Mouse (Mus musculus) hindbrain, embryonic 11.5 days (tissue): ENCODE measurements around the gene Map4k5. TPM values are rescaled to one million over a fixed set of nuclear protein-coding genes. Genes with fewer than 3 reads are reported as not detected.

ENCODE experiments used
- ATAC-seq: fragments of 200-750 bp; cut with Nextera tagmentation; 2 replicates; pipeline ENCODE4 v1.8.0; 2017; ENCODE audit warnings: mild to moderate bottlenecking, moderate TSS enrichment, moderate library complexity; ENCODE audit not compliant: low FRiP score
- DNase-seq: peaks from one replicate; pipeline ENCODE4 v3.0.0-alpha.2; 2015; ENCODE audit warnings: low spot score
- H3K27ac ChIP-seq: fragments of 300-500 bp; sonication (generic); 2 replicates; pipeline ENCODE4 v1.5.1; 2014; ENCODE audit warnings: mild to moderate bottlenecking, low read depth, low read length
- H3K27me3 ChIP-seq: fragments of 300-500 bp; sonication (generic); 2 replicates; pipeline ENCODE4 v1.6.1; 2014; ENCODE audit warnings: mild to moderate bottlenecking, low read length, moderate library complexity, mixed read lengths; ENCODE audit not compliant: control insufficient read depth, insufficient read depth
- H3K36me3 ChIP-seq: fragments of 300-500 bp; sonication (generic); 2 replicates; pipeline ENCODE4 v1.6.1; 2014; ENCODE audit warnings: mild to moderate bottlenecking, low read length, moderate library complexity, mixed read lengths; ENCODE audit not compliant: control insufficient read depth, insufficient read depth
- H3K4me1 ChIP-seq: fragments of 300-500 bp; sonication (generic); replicated peaks from 2 replicates; pipeline ENCODE4 v1.6.1; 2014; ENCODE audit warnings: low read length, mixed read lengths; ENCODE audit not compliant: control insufficient read depth, insufficient read depth
- H3K4me2 ChIP-seq: fragments of 300-500 bp; sonication (generic); replicated peaks from 2 replicates; pipeline ENCODE4 v1.6.1; 2014; ENCODE audit warnings: mild to moderate bottlenecking, low read depth, low read length
- H3K4me3 ChIP-seq: fragments of 300-500 bp; sonication (generic); 2 replicates; pipeline ENCODE4 v1.5.1; 2014; ENCODE audit warnings: low read depth, low read length
- H3K9ac ChIP-seq: fragments of 300-500 bp; sonication (generic); 2 replicates; pipeline ENCODE4 v1.6.1; 2014; ENCODE audit warnings: low read depth, low read length
- H3K9me3 ChIP-seq: fragments of 300-500 bp; sonication (generic); 2 replicates; pipeline ENCODE4 v1.6.1; 2016; ENCODE audit warnings: low read length; ENCODE audit not compliant: control insufficient read depth
- WGBS: fragments of 180-500 bp; shearing (Covaris S2); extraction: QIAGEN DNeasy Blood & Tissue Kit; methylation state at CpG from one replicate; pipeline ENCODE4 v1.1.7; 2014; 5-methylcytosine and 5-hydroxymethylcytosine counted together
- polyA plus RNA-seq: library from polyadenylated mRNA; unstranded; fragments of >200 nt; fragmentation: Nextera tagmentation; extraction: Ambion mirVana; gene quantifications from 2 replicates; pipeline ENCODE4 v1.2.1, GENCODE M21; 2014

Gene Map4k5
- polyA plus RNA-seq, 1 experiment from 2014 or later, result 38.4 TPM

GRCm38 (mm10) chr12:69790530-69791505 is 102.2 kb downstream of the Map4k5 start, which contains the start of gene Cdkl1:
Cdkl1 (minus strand) TSS chr12:69791267.
- Histone ChIP-seq H3K27me3 (peaks cover 2% of the 10 kb centered on the region; the same call in 1 of the 2 replicates), H3K4me2 (peak within 1 kb of the TSS; percentile 98), H3K4me1 (no peaks in the 10 kb centered on the region), H3K9ac (peak within 1 kb of the TSS; percentile 58), H3K36me3 (no peaks in the 10 kb centered on the region), H3K4me3 (peak within 1 kb of the TSS; percentile 47), H3K9me3 (no peaks in the 10 kb centered on the region), H3K27ac (no peak within 1 kb of the TSS)
- DNase-seq (peak; percentile 72), ATAC-seq (peak; percentile 85)
- WGBS, result 2% methylated on average over 45 of the region's 45 CpGs

- H3K36me3 ChIP-seq, result no peaks in the 10 kb centered on the region
- no peak overlapping the region for H3K27ac ChIP-seq
- H3K4me3 ChIP-seq, result peak overlapping the region; percentile 47
- 35% methylated on average over 27 of the region's 27 CpGs for WGBS
- peak overlapping the region; percentile 98 for H3K4me2 ChIP-seq
- H3K9me3 ChIP-seq, result no peaks in the 10 kb centered on the region
- no peaks in the 10 kb centered on the region for H3K4me1 ChIP-seq
- peak overlapping the region; percentile 58 for H3K9ac ChIP-seq
- no peak for DNase-seq
- peak; percentile 49; the same call in 1 of the 2 replicates for ATAC-seq
- peaks cover 2% of the 10 kb centered on the region; the same call in 1 of the 2 replicates for H3K27me3 ChIP-seq
These were observed 103.1 kb downstream of the Map4k5 start for GRCm38 (mm10) chr12:69789766-69790529.

- ATAC-seq, result no peak
These were observed 104.6 kb downstream of the Map4k5 start for GRCm38 (mm10) chr12:69788380-69788779.

GRCm38 (mm10) chr12:69785471-69785870 is 107.5 kb downstream of the Map4k5 start:
- no peaks in the 10 kb centered on the region; the same call in 1 of the 2 replicates for H3K27me3 ChIP-seq
- no peaks in the 10 kb centered on the region for H3K36me3 ChIP-seq
- H3K9me3 ChIP-seq, result no peaks in the 10 kb centered on the region
- WGBS, result 88% methylated on average over 9 of the region's 9 CpGs
- H3K4me1 ChIP-seq, result no peaks in the 10 kb centered on the region
- DNase-seq (no peak), ATAC-seq (no peak)
- no peak overlapping the region for H3K4me3 ChIP-seq
- no peak overlapping the region for H3K9ac ChIP-seq
- H3K4me2 ChIP-seq, result no peak overlapping the region
- no peak overlapping the region for H3K27ac ChIP-seq

More at GRCm38 (mm10) chr12:69788380-69788779, 104.6 kb downstream of the Map4k5 start:
- Histone ChIP-seq H3K9ac (no peak overlapping the region), H3K27me3 (peaks cover 2% of the 10 kb centered on the region; the same call in 1 of the 2 replicates), H3K36me3 (no peaks in the 10 kb centered on the region), H3K27ac (no peak overlapping the region), H3K9me3 (no peaks in the 10 kb centered on the region), H3K4me1 (no peaks in the 10 kb centered on the region), H3K4me3 (no peak overlapping the region), H3K4me2 (no peak overlapping the region)
- no peak for DNase-seq
- 82% methylated on average over 5 of the region's 5 CpGs for WGBS

GRCm38 (mm10) chr12:69783247-69784025 is 109.6 kb downstream of the Map4k5 start:
- no peak for ATAC-seq
- DNase-seq, result no peak
- Histone ChIP-seq H3K9me3 (no peaks in the 10 kb centered on the region), H3K36me3 (no peaks in the 10 kb centered on the region), H3K4me2 (no peak overlapping the region), H3K4me3 (no peak overlapping the region), H3K4me1 (no peaks in the 10 kb centered on the region), H3K9ac (no peak overlapping the region), H3K27me3 (no peaks in the 10 kb centered on the region), H3K27ac (no peak overlapping the region)
- WGBS, result 48% methylated on average over 6 of the region's 6 CpGs

GRCm38 (mm10) chr12:69781935-69782650 is 110.9 kb downstream of the Map4k5 start:
- H3K27me3 ChIP-seq, result no peaks in the 10 kb centered on the region
- ATAC-seq, result no peak
- no peak for DNase-seq
- no peak overlapping the region for H3K27ac ChIP-seq
- H3K9me3 ChIP-seq, result no peaks in the 10 kb centered on the region
- no peak overlapping the region for H3K4me2 ChIP-seq
- no peaks in the 10 kb centered on the region for H3K4me1 ChIP-seq
- 80% methylated on average over 10 of the region's 10 CpGs for WGBS
- H3K4me3 ChIP-seq, result no peak overlapping the region
- H3K36me3 ChIP-seq, result no peaks in the 10 kb centered on the region
- H3K9ac ChIP-seq, result no peak overlapping the region

GRCm38 (mm10) chr12:69781480-69781879 is 111.5 kb downstream of the Map4k5 start:
- no peak overlapping the region for H3K27ac ChIP-seq
- DNase-seq (no peak), ATAC-seq (no peak)
- H3K9me3 ChIP-seq, result no peaks in the 10 kb centered on the region
- 67% methylated on average over 8 of the region's 8 CpGs for WGBS
- no peaks in the 10 kb centered on the region for H3K36me3 ChIP-seq
- H3K4me1 ChIP-seq, result no peaks in the 10 kb centered on the region
- no peak overlapping the region for H3K9ac ChIP-seq
- H3K4me3 ChIP-seq, result no peak overlapping the region
- no peaks in the 10 kb centered on the region for H3K27me3 ChIP-seq
- no peak overlapping the region for H3K4me2 ChIP-seq
